Mouse (Mus musculus): Measurements from ENCODE around the gene Fhit.

- TF ChIP-seq GATA1 (IDR thresholded peaks at IDR 0.05; ENCODE audit: borderline replicate concordance, low read length) = no peak
- TF ChIP-seq FLI1 (IDR thresholded peaks at IDR 0.05; ENCODE audit: low read length) = no peak
Measured at GRCm38 (mm10) chr14:9555807-9556206, 1606.0 kb downstream of the Fhit start.

Data from megakaryocyte, embryonic 14.5 days (primary cell).